Mouse (Mus musculus): ENCODE data around the gene Opcml. TPM values are rescaled to one million over a fixed set of nuclear protein-coding genes. Genes with fewer than 3 reads are reported as not detected.

Gene Opcml
- total and polyA plus RNA-seq, 2 experiments from 2014 or later = 71.2 to 128 TPM

DNA sequence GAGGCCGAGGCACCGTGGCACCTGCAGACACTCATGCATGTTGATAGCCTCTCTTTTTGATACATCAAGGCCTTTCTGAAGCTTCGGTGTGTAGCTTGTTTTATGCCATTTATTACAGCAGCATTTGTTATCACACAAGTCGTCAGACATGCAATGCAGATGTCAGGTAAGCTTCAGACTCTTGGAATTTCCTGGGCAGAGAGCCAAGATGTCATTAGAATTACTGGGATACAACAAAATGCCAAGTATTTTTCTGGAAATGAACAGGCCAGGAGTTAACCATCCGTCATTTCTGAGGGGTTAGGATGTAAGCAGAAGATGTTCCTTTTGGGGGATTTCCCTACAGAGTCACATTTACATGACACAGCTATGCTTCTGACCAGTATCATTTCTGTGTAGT is 237.6 kb downstream of the Opcml start:
- Histone ChIP-seq H3K9ac (replicated peaks; ENCODE audit: low read length, poor library complexity, severe bottlenecking) (no peak overlapping the region), H3K4me1 (ENCODE audit: insufficient read depth, low read length) (no peaks in the 10 kb centered on the region; the same call in 1 of the 2 replicates), H3K36me3 (ENCODE audit: insufficient read depth, low read length) (no peaks in the 10 kb centered on the region), H3K9me3 (ENCODE audit: low read length) (0 out of 2 replicates have a peak, but pooled peaks cover 3% of the 10 kb centered on the region), H3K27ac (ENCODE audit: low read depth, low read length) (no peak overlapping the region), H3K27me3 (ENCODE audit: insufficient read depth, low read length) (no peaks in the 10 kb centered on the region), H3K4me2 (ENCODE audit: low read depth, low read length, poor library complexity, severe bottlenecking) (no peak overlapping the region), H3K4me3 (ENCODE audit: low read depth, low read length) (no peak overlapping the region)
- TF ChIP-seq CTCF (IDR thresholded peaks at IDR 0.05) = no peak
- ATAC-seq (ENCODE audit: low FRiP score) = no peak
- DNase-seq (ENCODE audit: low spot score) = peak; percentile 15
- 34% methylated on average over 5 of the region's 5 CpGs for WGBS

DNA sequence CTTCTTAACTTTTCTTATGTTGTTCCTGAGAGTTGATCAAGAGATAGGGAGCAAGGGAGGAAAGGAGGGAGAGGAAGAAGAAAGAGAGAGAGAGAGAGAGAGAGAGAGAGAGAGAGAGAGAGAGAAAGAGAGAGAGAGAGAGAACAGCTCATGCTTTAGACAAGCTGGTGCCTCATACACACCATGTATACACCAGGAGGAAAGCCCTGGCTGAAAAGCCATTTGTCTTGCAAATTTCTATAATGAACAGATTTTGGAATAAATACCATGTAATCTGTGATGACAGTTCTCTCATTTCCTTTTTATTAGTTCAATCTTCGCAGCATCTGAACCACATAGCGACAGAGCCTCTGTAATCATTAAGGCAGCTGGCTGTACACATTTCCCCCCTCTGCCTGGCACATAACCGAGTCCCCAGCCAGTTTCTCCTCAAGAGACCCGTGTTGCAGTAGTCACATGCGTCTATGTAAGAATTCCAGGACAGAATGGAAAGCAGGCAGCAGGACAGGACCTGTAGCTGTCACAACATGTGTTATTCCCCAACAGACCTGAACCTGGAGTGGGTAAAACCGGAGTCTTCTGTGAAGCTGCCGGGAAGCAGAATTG is 238.3 kb downstream of the Opcml start:
- ATAC-seq (ENCODE audit: low FRiP score) (no peak), DNase-seq (ENCODE audit: low spot score) (peak; percentile 8)
- no peak for TF ChIP-seq CTCF (IDR thresholded peaks at IDR 0.05)
- H3K27me3 ChIP-seq (ENCODE audit: insufficient read depth, low read length) = no peaks in the 10 kb centered on the region
- 32% methylated on average over 7 of the region's 7 CpGs for WGBS
- no peaks in the 10 kb centered on the region for H3K36me3 ChIP-seq (ENCODE audit: insufficient read depth, low read length)
- no peak overlapping the region for H3K27ac ChIP-seq (ENCODE audit: low read depth, low read length)
- H3K9me3 ChIP-seq (ENCODE audit: low read length) = 0 out of 2 replicates have a peak, but pooled peaks cover 3% of the 10 kb centered on the region
- H3K4me1 ChIP-seq (ENCODE audit: insufficient read depth, low read length) = no peaks in the 10 kb centered on the region; the same call in 1 of the 2 replicates
- H3K9ac ChIP-seq (replicated peaks; ENCODE audit: low read length, poor library complexity, severe bottlenecking) = no peak overlapping the region
- H3K4me3 ChIP-seq (ENCODE audit: low read depth, low read length) = no peak overlapping the region
- H3K4me2 ChIP-seq (ENCODE audit: low read depth, low read length, poor library complexity, severe bottlenecking) = no peak overlapping the region

DNA sequence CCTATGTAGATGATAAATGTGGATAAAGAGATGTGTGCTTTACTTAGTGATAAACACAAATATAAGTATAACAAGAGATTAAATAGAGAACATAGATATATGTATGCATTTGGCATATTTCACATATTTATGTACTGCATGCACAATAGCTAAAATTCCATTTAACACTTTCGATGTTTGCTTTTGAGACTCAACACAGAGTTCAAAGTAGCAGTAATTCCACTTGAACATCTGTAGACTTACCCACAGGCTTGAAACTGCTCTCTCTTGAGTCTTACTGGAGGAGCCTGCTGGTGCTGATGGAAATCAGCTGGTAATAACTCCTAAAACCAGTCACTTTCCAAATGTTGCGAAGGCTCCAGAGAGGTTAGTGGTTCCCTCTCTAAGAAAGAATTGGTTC is 258.6 kb downstream of the Opcml start:
- Histone ChIP-seq H3K4me1 (ENCODE audit: insufficient read depth, low read length) (no peaks in the 10 kb centered on the region), H3K4me2 (ENCODE audit: low read depth, low read length, poor library complexity, severe bottlenecking) (no peak overlapping the region), H3K36me3 (ENCODE audit: insufficient read depth, low read length) (no peaks in the 10 kb centered on the region), H3K4me3 (ENCODE audit: low read depth, low read length) (no peak overlapping the region), H3K27ac (ENCODE audit: low read depth, low read length) (no peak overlapping the region), H3K27me3 (ENCODE audit: insufficient read depth, low read length) (no peaks in the 10 kb centered on the region), H3K9me3 (ENCODE audit: low read length) (no peaks in the 10 kb centered on the region), H3K9ac (replicated peaks; ENCODE audit: low read length, poor library complexity, severe bottlenecking) (no peak overlapping the region)
- no peak for ATAC-seq (ENCODE audit: low FRiP score)
- TF ChIP-seq CTCF (IDR thresholded peaks at IDR 0.05) = no peak
- DNase-seq (ENCODE audit: low spot score) = no peak
- 92% methylated on average over 2 of the region's 2 CpGs for WGBS

DNA sequence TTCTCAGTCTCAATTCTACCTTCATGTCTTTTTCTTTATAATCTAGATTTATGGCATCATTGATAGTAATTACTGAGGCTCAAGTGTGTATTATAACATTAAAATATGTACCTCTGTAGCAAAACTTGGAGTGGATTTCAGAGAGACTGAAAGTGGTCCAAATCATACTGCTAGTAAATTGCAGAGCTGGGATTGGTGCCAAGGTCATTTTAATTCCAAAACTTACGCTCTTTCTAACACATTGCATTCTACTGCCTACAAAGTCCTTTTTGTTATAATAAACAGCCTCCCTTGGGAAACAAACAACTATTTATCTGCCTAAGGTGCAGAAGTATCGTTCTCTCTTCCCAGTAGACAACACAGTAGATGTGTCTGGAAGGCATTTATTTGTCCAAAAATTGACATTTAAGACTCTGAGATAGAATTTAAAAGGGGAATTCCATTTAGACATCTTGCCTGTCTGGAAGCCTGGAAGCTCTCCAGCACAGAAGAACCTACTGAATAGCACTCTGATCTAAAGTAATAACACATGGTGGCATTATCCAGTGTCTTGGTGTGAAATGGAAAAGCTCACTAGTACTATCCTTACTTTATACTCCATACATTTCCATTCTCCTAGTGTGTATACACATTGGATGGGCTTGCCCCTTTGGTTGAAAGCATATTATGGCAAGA is 266.7 kb downstream of the Opcml start:
- no peak overlapping the region for H3K27ac ChIP-seq (ENCODE audit: low read depth, low read length)
- no peaks in the 10 kb centered on the region for H3K4me1 ChIP-seq (ENCODE audit: insufficient read depth, low read length)
- no peak for TF ChIP-seq CTCF (IDR thresholded peaks at IDR 0.05)
- no peak overlapping the region for H3K4me2 ChIP-seq (ENCODE audit: low read depth, low read length, poor library complexity, severe bottlenecking)
- WGBS = 49% methylated on average over 2 of the region's 2 CpGs
- H3K4me3 ChIP-seq (ENCODE audit: low read depth, low read length) = no peak overlapping the region
- ATAC-seq (ENCODE audit: low FRiP score) = no peak
- H3K9me3 ChIP-seq (ENCODE audit: low read length) = no peaks in the 10 kb centered on the region
- peak; percentile 49 for DNase-seq (ENCODE audit: low spot score)
- H3K27me3 ChIP-seq (ENCODE audit: insufficient read depth, low read length) = no peaks in the 10 kb centered on the region
- no peaks in the 10 kb centered on the region for H3K36me3 ChIP-seq (ENCODE audit: insufficient read depth, low read length)
- no peak overlapping the region for H3K9ac ChIP-seq (replicated peaks; ENCODE audit: low read length, poor library complexity, severe bottlenecking)

DNA sequence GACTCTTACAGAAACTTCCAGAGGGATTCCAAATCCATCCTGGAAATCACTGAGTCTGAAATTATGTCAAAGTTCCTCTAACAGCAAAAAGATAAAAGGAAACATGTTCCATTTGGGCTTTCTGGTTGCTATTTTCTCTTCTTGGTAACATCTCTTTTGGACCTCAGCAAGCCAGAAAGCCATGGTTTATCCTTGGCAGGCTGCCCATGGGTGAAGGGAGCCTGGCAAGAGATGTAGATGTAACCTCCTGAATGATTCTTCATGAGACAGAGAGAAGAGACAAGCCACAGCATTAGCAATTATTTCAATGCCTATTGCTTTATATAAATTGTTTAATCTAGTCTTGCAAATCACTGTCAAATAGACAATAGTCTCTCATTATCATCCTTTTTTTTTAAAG is 274.6 kb downstream of the Opcml start:
- no peak overlapping the region for H3K4me3 ChIP-seq (ENCODE audit: low read depth, low read length)
- no peak overlapping the region for H3K4me2 ChIP-seq (ENCODE audit: low read depth, low read length, poor library complexity, severe bottlenecking)
- DNase-seq (ENCODE audit: low spot score) = peak; percentile 26
- ATAC-seq (ENCODE audit: low FRiP score) = no peak
- H3K36me3 ChIP-seq (ENCODE audit: insufficient read depth, low read length) = no peaks in the 10 kb centered on the region
- no peak overlapping the region for H3K27ac ChIP-seq (ENCODE audit: low read depth, low read length)
- no peaks in the 10 kb centered on the region for H3K27me3 ChIP-seq (ENCODE audit: insufficient read depth, low read length)
- TF ChIP-seq CTCF (IDR thresholded peaks at IDR 0.05) = no peak
- H3K9ac ChIP-seq (replicated peaks; ENCODE audit: low read length, poor library complexity, severe bottlenecking) = no peak overlapping the region
- no peaks in the 10 kb centered on the region for H3K9me3 ChIP-seq (ENCODE audit: low read length)
- H3K4me1 ChIP-seq (ENCODE audit: insufficient read depth, low read length) = no peaks in the 10 kb centered on the region

DNA sequence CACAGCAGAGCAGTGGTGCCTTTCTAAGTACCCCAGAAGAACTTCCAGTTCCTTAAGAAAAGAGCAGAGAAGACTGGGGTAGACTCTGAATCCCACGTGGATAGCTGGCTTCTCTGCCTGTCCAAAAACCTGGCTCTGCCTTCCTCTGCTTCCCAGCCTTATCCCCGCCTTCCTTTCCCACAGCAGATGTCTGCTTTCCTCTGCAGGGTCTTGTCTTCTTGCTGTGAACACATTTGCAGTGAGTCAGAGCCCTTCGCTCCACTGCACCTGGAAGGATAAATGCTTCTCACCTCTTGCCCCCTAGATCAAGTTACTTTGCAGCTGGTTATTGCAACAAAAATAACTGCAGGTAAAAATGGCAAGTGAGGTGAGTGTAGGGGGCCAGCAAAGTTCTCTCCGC is 290.1 kb downstream of the Opcml start:
- Histone ChIP-seq H3K4me1 (ENCODE audit: insufficient read depth, low read length) (peaks cover 5% of the 10 kb centered on the region; the same call in 1 of the 2 replicates), H3K9me3 (ENCODE audit: low read length) (no peaks in the 10 kb centered on the region), H3K9ac (replicated peaks; ENCODE audit: low read length, poor library complexity, severe bottlenecking) (no peak overlapping the region), H3K27ac (ENCODE audit: low read depth, low read length) (no peak overlapping the region), H3K36me3 (ENCODE audit: insufficient read depth, low read length) (no peaks in the 10 kb centered on the region), H3K27me3 (ENCODE audit: insufficient read depth, low read length) (no peaks in the 10 kb centered on the region), H3K4me3 (ENCODE audit: low read depth, low read length) (no peak overlapping the region), H3K4me2 (ENCODE audit: low read depth, low read length, poor library complexity, severe bottlenecking) (no peak overlapping the region)
- no peak for TF ChIP-seq CTCF (IDR thresholded peaks at IDR 0.05)
- no peak for DNase-seq (ENCODE audit: low spot score)
- 63% methylated on average over 4 of the region's 4 CpGs for WGBS
- no peak for ATAC-seq (ENCODE audit: low FRiP score)
